Mouse (Mus musculus): ENCODE measurements around the gene Nek1.

DNA sequence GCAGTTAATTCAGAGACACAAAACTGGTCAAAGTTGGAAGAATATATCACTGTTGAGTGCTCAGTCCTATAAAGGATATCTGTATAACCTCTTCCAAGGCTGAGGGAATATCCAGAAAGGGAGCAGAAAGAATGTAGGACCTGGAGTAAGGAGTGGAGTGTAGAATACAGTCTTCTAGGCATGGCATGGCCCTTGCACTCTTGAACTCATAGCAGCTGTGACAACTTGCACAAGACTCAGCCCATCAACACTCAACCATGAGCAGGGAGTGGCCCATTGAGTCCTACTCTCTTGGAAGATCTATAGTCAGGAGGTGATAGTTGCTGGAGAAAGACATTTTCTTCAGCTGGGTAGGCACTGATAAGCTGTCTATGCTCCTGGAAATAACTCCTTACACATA is 149.8 kb downstream of the Nek1 start:
- no peak for TF ChIP-seq POLR2A (IDR thresholded peaks at IDR 0.05; ENCODE audit: low read depth, low read length)
- no peak for TF ChIP-seq CTCF (IDR thresholded peaks at IDR 0.05; ENCODE audit: extremely low read depth, insufficient read length, insufficient replicate concordance, low read depth, low read length)
